Mouse (Mus musculus) kidney, postnatal 4 days (tissue): ENCODE results near the gene A930004D18Rik.

Experiments
- DNase-seq, 2 experiments: peaks; one replicate each; pipeline ENCODE4 v3.0.0; 2021; ENCODE audit warnings: mixed read lengths in 2 of 2

Gene A930004D18Rik

GRCm38 (mm10) chr2:18053243-18053950, 15.9 kb upstream of the A930004D18Rik start:
- no peak for DNase-seq

GRCm38 (mm10) chr2:18052581-18052980, 15.0 kb upstream of the A930004D18Rik start:
- no peak for DNase-seq

- DNase-seq = no peak
These were observed 14.3 kb upstream of the A930004D18Rik start for GRCm38 (mm10) chr2:18051831-18052170.

DNA sequence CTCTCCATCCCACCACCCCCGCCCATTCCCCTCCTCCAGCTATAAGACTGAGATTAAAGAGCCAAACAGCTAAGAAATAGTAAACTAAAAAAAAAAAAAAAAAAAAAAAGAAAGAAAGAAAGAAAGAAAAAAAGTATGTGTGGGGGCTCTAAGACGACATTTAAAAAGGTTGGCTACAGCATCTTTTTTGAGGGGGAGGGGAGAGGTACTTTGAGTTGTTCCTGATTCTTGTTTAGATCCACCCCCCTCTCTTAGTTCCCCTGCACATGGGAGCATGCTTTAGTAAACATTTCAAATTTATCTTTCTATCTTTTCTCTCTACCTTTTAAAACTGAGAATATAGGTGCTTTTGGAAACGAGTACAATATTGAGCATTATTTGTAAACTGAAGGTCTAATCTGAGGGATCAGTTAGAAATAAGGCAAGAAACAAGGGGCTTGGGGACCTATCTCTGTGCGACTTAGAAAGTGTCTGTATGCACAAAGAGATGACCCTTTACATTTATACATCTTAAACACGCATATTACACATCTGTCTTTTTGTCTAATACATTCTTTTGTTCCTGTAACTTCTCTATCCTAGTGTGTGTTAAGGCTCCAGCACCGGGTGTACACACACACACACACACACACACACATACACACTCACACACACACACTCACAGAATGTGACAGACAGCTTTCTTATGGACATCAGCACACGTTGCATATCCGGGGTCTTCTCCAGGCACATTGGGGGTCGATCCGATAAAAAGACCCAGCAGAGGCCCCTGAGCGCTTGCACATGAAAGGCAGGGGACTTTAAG, 13.7 kb upstream of the A930004D18Rik start:
- no peak for DNase-seq

- DNase-seq = peak in 1 of 2 experiments; percentile 39
These were observed 13.0 kb upstream of the A930004D18Rik start for GRCm38 (mm10) chr2:18050541-18050985.

DNA sequence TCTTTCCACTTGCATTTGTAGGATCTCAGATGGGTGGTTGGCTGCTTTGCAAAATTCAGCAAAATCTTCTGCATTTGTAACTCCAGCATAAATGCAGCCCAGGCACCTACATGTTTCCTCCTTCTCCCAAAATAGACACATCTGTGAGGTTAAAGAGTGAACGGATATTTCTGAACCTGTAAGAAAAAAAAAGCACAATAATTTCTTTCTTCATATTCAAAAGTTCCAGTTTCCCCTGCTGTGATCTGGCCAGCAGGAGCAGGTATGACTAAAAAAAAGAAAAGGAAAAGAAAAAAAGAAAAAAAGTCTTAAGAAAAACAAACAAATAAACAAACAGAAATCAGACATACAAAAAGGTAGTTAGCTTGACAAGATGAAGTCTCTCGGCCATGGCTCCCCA, 12.5 kb upstream of the A930004D18Rik start:
- DNase-seq = no peak

DNA sequence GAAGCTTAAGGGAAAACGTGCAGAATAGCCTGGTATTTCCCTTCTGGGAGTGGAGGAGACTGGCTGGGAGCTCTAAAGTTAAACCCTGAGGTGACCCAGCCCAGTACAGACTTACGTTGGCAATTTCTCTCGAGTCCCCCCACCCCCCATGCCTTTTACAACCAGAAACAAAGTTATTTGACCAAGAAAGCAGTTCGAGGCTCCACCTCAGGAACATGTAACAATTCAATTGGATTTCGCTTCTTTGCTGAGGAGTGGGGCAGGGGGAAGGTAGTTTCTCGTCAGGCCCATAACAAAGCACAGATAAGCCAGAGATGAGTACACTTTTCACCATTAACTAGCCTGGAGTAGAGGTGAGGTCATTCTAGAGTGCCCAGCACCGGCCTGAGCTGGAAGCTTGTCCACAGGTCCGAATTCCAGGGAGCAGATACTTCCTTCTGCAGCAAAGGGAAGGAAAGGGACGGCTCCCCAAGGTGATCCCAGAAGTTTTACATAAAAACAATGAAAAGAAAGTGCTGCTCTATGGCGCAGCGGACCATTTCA, 11.8 kb upstream of the A930004D18Rik start:
- DNase-seq = peak; percentile 33 to 65

- peak; percentile 32 to 59 for DNase-seq
These were observed 11.0 kb upstream of the A930004D18Rik start, which contains the start of gene Skida1 for GRCm38 (mm10) chr2:18048453-18049075. Gene Skida1 (minus strand): TSS chr2:18049051.

DNA sequence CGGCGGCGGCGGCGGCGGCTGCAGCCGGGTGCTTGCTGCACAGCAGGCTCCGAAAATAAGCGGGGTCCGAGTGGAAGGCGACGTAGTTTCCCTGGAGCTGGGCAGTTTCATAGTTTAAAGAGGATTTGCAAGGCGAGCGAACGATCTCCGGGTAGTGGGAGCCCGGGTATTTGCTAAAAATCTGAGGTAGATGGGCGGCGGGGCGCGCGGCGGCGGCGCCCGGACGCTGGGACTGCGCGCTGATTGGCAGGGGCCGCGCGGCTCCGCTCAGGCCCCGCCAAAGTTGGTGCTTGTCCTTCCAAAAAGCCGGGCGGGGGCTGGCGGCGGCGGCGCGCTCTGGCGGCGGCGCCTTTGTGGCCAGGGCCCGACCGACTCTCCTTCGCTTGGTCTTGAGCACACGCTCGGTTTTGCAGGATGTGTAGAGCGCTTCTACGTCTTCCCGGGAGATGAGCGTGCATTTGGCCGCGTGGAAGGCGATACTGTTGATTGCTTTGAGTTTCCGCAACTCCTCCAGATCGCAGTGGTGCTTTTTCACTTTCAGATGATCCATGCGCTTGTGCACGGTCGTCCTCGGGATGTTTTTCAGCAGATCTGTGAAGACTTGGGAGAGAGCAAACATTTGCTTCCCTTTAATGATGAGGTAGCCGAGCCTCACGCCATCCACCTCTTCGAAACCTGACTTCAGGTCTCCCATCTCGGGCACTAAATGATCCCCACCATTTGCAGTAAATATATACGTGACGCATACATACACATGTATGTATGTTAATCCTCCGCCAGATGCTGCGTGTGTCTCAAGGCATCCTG, 10.3 kb upstream of the A930004D18Rik start:
- DNase-seq = peak; percentile 83 to 90

- peak; percentile 76 to 85 for DNase-seq
These were observed 9.5 kb upstream of the A930004D18Rik start for GRCm38 (mm10) chr2:18046758-18047645.

DNA sequence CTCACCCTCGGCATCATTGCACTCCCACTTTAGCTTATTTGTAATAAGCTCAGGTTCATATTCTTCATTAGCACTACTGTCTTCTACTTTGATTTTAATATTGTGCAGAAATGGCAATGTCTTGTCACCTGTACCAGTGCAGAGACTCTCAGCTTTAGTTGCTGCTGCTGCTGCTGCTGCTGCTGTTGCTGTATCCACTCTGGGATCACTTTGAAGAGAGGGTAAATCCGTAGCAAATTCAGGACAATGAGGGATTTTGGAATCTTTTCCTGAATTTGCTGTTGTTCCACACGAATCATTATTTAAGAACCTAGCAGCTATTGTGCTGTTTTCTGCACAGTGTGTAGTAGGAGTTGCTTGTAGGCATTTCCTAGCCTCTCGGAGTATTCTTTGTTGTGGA, 8.6 kb upstream of the A930004D18Rik start:
- no peak for DNase-seq

DNA sequence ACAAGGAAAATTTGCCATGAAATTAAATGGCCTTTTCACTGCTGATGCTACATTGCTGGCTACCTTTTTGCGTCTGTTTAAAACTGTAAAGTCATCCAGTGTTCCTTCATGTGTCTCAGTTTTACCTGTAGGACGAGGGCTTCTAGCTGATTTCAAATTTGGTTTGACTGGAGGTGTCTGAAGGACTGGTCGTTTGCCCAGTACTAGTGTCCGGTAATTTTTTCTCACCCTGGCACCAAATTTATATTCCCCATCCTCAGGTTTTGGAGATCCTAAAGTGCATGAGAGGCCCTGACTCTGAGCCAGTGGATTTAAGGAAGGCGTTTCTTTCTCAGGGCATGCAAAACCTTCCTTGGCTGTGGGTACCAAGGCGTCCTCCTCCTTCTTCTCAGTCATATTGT, 8.2 kb upstream of the A930004D18Rik start:
- peak in 1 of 2 experiments; percentile 21 for DNase-seq

DNA sequence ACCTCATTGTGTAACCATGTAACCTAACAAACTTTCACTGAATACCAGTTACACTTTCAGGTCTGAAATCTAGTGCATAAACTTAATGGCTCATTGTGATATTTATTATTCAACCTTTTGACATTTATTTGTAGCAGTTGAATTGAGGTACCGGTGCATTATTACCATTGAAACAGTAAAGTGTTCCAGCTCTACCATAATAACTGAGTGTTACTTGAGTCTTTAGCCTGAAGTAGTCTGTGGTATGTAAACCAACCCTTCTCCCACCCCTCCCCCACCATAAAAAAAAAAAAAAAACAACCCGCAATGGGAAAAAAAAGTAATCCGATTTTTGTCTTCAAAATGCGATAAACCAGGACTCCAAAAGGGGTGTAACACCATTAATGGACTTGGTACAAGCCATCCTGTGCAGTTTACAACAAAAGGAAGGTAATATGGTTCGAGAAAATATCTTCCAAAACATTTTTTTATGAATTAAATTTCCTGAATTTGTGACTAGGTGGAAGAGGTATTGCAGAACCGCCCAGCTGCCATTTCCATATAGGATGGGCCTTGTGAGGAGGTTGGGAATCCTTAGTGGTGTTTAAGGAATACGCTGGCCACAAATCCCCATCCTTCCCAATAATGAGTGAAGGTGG, 7.7 kb upstream of the A930004D18Rik start:
- DNase-seq = no peak

GRCm38 (mm10) chr2:18041199-18041885, 3.8 kb upstream of the A930004D18Rik start:
- peak; percentile 75 to 83 for DNase-seq

GRCm38 (mm10) chr2:18040347-18041160, 3.0 kb upstream of the A930004D18Rik start:
- DNase-seq = peak; percentile 56 to 70

DNA sequence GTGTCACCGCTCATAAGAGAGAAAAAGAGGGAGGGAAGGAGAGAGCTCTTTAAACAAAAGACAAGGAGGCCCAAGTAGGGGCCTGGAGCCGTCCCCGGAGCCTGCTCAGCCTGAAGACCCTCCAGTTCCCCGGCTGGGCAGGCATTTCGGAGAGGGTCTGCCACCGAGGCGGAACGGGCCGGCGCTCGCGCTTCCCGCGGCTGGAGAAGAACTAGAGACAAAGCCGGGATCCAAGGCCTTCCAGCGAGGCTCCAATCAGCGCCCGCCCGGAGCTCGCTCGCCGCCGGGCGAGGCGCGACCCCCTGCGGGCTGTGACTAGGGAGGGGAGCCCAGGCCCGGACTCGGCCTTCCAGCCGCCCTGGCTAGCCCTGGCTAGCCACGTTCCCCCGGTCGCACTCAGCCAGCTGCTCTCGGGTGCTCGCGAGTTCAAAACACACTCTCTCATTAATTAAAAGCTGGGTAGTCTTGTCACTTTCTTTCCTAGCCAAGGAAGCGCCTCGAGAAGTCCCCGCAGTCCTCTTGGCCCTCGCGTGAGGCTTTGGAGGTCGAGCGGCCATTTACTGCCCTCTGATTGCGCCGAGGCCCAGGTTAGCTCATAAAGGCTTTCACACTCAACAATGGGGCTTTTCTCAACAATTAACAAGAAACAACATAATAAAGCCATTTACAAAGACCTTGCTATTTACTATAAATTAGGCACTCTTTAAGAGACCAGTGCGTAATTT, 2.2 kb upstream of the A930004D18Rik start:
- DNase-seq = peak; percentile 59 to 72

DNA sequence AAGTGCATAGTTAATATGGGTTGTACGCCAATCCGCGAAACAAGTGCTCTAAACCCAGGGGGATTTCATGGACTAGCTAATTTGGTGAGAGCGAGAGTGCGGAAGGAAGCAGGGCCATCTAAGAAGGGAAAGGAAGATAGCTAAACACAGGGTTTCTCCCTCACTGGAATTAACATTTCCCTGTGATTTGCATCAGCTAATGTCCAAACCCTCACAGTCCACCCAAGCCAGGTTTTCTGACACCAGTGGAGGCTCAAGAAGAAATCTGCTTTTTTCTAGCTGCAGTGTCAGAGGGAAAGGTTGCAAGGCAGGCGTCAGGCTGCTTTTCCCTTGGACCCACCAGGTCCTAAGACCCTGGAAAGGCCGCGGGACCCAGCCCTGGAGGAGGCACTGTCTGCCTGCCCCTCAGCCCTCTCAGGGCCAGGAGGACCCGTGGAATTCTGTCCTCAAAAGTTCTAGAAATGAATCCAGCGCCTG, 1.4 kb upstream of the A930004D18Rik start:
- DNase-seq = peak in 1 of 2 experiments; percentile 25

GRCm38 (mm10) chr2:18038141-18038752, 710 bp upstream of the A930004D18Rik start:
- DNase-seq = no peak
